Mouse (Mus musculus): ENCODE data around the gene Uts2r.

DNA sequence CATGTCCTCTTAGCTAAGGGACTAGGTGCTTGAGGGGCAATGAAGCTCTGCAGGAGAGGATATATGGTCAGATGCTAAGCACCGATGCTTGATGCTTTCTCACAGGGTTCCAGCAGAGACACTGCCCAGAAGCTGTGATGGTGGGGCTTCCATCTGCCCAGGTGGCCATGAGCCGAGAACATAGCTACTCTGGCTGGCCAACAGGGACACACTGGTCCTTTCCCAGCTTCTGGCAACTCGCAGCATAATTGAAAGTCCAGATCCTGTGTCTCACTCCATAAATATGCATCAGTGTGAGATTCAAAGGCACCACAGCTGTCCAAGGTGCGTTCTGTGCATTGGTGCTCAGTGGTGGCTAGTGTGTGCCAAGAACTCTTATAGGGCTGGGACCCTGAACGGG lies 13.1 kb downstream of the Uts2r start:
- TF ChIP-seq CTCF (IDR thresholded peaks at IDR 0.05; ENCODE audit: extremely low read depth, insufficient read depth, insufficient read length, insufficient replicate concordance) (no peak), POLR2A (IDR thresholded peaks at IDR 0.05; ENCODE audit: low read depth, low read length) (no peak)

All from spleen, adult 2 months (tissue).